Mouse (Mus musculus) bone marrow, adult 2 months (tissue): ENCODE results near the gene Synrg. TPM values are rescaled to one million over a fixed set of nuclear protein-coding genes. Genes with fewer than 3 reads are reported as not detected.

ENCODE experiments used
- H3K27ac ChIP-seq: fragments of 200-500 bp; 2 replicates; pipeline ENCODE4 v1.5.1; 2012; ENCODE audit warnings: low read depth, mild to moderate bottlenecking, control low read depth, inconsistent platforms, low read length; ENCODE audit not compliant: control insufficient read depth, poor library complexity, insufficient read depth
- H3K4me1 ChIP-seq: fragments of 200-500 bp; 2 replicates; pipeline ENCODE4 v1.6.1; 2011; ENCODE audit warnings: low read length; ENCODE audit not compliant: control insufficient read depth, insufficient read depth
- H3K4me3 ChIP-seq: fragments of 200-500 bp; replicated peaks from 2 replicates; pipeline ENCODE3; 2011; ENCODE audit warnings: mild to moderate bottlenecking, low read depth, low read length, control low read depth; ENCODE audit not compliant: control insufficient read depth
- CTCF ChIP-seq: fragments of 200-500 bp; IDR thresholded peaks from 2 replicates; pipeline ENCODE4 v1.5.1; 2011; ENCODE audit warnings: low read length, control low read depth; ENCODE audit not compliant: control insufficient read depth, insufficient read depth
- POLR2A ChIP-seq: fragments of 200-500 bp; IDR thresholded peaks from 2 replicates; pipeline ENCODE4 v1.6.1; 2011; ENCODE audit warnings: low read depth, mild to moderate bottlenecking, control low read depth, low read length, borderline replicate concordance; ENCODE audit not compliant: control insufficient read depth
- WGBS: fragments of 180-500 bp; shearing (Covaris S2); methylation state at CpG from one replicate; pipeline ENCODE4 v1.1.7; 2018; 5-methylcytosine and 5-hydroxymethylcytosine counted together
- polyA plus RNA-seq: library from polyadenylated mRNA; stranded (reverse); fragments of >200 nt; gene quantifications from 2 replicates; pipeline ENCODE4 v1.2.4, GENCODE M21; 2011; ENCODE audit warnings: low replicate concordance; ENCODE audit not compliant: missing spikeins, insufficient read depth, insufficient read length

The Synrg gene
- polyA plus RNA-seq, 1 experiment, result 14.2 TPM

- WGBS, result 83% methylated on average over 8 of the region's 8 CpGs
- no peak overlapping the region for H3K27ac ChIP-seq
- H3K4me3 ChIP-seq, result no peak overlapping the region
- no peak for TF ChIP-seq POLR2A
- no peak for TF ChIP-seq CTCF
- no peaks in the 10 kb centered on the region for H3K4me1 ChIP-seq
These were observed 126.3 kb downstream of the Synrg start for GRCm38 (mm10) chr11:84090572-84090971.

Other genes starting within 250 kb of the Synrg start
- gene Wfdc21, start 217.5 kb upstream of the Synrg start, polyA plus RNA-seq, result 220 and 706 TPM in 2 replicates
- 3.6 and 13.1 TPM in 2 replicates for gene Heatr6, start 210.7 kb upstream of the Synrg start, polyA plus RNA-seq
- gene Hnf1b, start 114.4 kb upstream of the Synrg start, polyA plus RNA-seq, result not detected in 2 replicates
- gene Ddx52, start 22.4 kb upstream of the Synrg start, polyA plus RNA-seq, result 12.6 and 19.4 TPM in 2 replicates
- 3.1 TPM in 1 of 2 replicates, not detected in the other for gene Dusp14, start 104.8 kb downstream of the Synrg start, polyA plus RNA-seq
- 13.6 and 30.5 TPM in 2 replicates for gene Tada2a, start 165.2 kb downstream of the Synrg start, polyA plus RNA-seq
- gene Acaca, start 165.2 kb downstream of the Synrg start, polyA plus RNA-seq, result 3.3 and 5.5 TPM in 2 replicates
- gene Gm11437, start 203.0 kb downstream of the Synrg start, polyA plus RNA-seq, result not detected in 2 replicates